Mouse (Mus musculus) gastrocnemius, adult 8-10 months (tissue): ENCODE measurements around the gene Mfn2. TPM values are rescaled to one million over a fixed set of nuclear protein-coding genes. Genes with fewer than 3 reads are reported as not detected.

Experiments used
- DNase-seq, 2 experiments: peaks; one replicate each; pipeline ENCODE4 v3.0.0; 2022; ENCODE audit warnings: low spot score in 2 of 2
- total RNA-seq, 4 experiments: library from RNA; stranded (reverse); gene quantifications; 2 replicates each; pipeline ENCODE4 v1.2.4; 2022

Gene Mfn2
- 100 to 1,000 TPM; 389 to 516 (median 444) TPM for total RNA-seq

- DNase-seq, result peak; percentile 86 to 89
These were observed at the start of gene Mfn2 for GRCm38 (mm10) chr4:147904313-147905089. Gene Mfn2 (minus strand): TSS chr4:147904704.

GRCm38 (mm10) chr4:147953590-147953989 is 49.1 kb upstream of the Mfn2 start:
- DNase-seq, result no peak

DNA sequence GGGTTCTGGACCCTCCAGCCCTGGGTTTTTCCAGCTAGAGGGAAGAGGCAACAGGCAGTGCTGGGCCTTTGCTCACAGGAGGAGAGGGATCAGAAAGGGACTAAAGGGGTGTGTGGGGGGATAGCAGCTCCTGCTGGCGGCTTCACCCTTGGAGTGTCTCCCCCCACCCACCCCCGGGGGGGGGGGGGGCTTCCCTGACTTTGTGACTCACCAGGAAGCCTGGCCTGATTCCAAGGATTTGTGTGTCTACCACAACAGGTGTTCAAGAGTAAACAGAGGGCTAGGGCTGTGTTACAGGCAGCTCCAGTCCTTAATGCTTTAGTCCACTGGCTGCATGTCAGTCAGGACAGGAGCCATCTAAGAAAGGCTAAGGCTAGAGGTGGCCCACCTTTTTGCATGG is 43.0 kb upstream of the Mfn2 start:
- no peak for DNase-seq

GRCm38 (mm10) chr4:147943005-147943404 is 38.5 kb upstream of the Mfn2 start:
- DNase-seq, result no peak

- no peak for DNase-seq
These were observed 36.8 kb upstream of the Mfn2 start for GRCm38 (mm10) chr4:147941045-147942020.

- DNase-seq, result peak; percentile 61 to 74
These were observed 36.1 kb upstream of the Mfn2 start, which contains the start of gene 2510039O18Rik for GRCm38 (mm10) chr4:147940576-147941044. Gene 2510039O18Rik (plus strand): TSS chr4:147940895.

- no peak for DNase-seq
These were observed 35.6 kb upstream of the Mfn2 start for GRCm38 (mm10) chr4:147940111-147940510.

DNA sequence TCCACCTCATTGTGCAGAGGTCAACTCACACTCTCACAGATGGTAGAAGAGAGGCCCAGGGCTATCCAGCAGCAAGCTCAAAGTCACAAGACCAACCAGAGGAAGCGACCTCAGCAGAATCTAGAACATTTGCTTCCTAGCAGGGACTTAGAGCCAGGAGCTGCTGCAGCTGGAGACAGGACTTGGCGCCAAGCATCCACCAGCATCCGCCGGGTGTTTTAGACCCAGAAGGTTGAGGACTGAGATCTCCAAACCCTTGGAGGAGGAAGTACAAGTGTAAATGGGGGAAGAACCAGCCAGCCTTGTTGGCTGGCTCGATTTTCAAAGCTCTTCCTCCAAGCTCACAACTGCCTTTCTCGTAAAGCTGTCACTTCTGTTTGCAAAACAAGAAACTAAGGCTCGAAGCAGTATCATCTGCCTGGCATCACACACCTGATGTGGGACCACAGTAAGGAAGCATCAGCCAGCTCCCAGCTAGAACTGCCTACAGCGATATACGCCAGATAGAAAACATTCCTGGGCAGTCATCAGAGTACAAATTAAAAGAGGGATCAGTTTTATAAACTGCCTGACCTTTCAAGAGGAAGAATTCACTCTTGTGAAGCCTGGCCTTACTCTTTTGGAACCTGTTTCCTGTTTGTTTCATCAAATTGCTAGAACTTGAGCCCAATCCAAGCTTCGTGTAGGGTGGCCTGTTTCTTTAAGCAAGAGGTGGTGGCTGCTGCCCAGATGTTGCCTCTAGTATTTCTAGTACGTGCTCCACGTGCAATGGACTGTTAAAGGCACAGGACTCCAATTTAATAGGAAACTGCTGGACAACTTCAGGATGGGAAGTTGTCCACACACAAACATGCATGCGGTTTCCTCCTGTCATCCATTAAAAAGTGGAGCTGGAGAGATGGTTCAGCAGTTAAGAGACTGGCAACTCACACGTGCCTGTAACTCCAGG is 33.9 kb upstream of the Mfn2 start:
- peak; percentile 41 to 50 for DNase-seq

DNA sequence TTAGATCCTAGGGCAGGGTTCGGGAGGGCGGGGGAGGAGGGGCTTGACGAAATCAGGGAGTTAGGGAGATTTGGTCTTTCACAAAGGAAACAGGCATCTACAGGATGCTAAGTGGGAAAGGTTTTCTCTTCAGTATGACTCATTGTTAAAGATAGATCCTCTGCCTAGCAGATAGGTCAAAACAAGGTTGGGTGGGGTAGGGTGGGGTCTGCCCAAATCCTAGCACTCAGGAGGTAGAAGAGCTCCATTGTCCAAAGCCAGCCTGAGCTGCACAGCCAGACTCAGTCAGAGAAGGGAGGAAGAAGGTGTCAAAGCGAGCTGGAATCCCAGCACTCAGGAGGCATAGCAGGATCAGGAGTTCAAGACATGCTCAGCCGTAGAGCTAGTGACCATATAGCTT is 33.0 kb upstream of the Mfn2 start:
- DNase-seq, result no peak

GRCm38 (mm10) chr4:147937021-147937420 is 32.5 kb upstream of the Mfn2 start:
- DNase-seq, result no peak

- DNase-seq, result peak; percentile 80 to 83
These were observed 31.9 kb upstream of the Mfn2 start, which contains the start of gene Plod1 for GRCm38 (mm10) chr4:147936331-147936954. Gene Plod1 (minus strand): TSS chr4:147936767.

GRCm38 (mm10) chr4:147935904-147936303 is 31.4 kb upstream of the Mfn2 start:
- no peak for DNase-seq

GRCm38 (mm10) chr4:147934611-147935010 is 30.1 kb upstream of the Mfn2 start:
- no peak for DNase-seq

DNA sequence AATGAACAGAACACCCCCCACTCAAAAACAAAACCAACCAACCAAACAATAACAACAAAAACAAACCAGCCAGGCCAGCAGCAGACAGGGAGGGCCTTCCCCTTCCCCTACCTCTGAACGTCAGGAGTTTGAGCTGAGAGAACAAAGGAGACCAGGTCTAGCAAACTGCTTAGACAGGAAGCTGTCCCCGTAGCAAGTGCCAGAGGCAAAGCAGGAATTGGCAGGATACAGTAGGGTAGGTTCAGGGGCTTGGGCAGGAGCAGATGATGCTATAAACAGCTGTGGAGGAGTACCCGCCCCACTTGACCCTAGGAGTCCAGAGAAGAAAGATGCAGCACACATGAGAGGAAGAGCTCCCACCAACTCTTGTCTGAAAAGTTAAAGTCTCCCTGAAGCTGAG is 29.6 kb upstream of the Mfn2 start:
- no peak for DNase-seq

DNA sequence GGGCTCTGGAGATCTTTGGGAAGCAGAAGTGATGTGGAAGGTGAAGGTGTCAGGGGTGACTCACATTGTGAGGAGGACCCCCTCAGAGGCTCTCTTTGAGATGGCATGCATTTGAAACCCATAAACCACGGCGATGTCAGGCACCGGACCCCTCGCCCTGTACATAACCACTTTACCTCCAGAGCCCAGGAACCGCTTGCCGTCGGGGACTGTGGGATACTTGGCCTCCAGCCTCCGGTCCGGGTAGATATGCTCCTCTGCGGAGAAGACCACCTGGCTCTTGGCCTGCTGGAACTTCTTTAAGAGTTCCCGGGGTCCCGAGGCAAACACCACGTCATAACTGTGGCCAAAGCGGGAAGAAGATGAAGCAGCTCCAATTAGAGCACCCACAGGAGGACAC is 26.4 kb upstream of the Mfn2 start:
- no peak for DNase-seq

GRCm38 (mm10) chr4:147928540-147928939 is 24.0 kb upstream of the Mfn2 start:
- DNase-seq, result no peak

DNA sequence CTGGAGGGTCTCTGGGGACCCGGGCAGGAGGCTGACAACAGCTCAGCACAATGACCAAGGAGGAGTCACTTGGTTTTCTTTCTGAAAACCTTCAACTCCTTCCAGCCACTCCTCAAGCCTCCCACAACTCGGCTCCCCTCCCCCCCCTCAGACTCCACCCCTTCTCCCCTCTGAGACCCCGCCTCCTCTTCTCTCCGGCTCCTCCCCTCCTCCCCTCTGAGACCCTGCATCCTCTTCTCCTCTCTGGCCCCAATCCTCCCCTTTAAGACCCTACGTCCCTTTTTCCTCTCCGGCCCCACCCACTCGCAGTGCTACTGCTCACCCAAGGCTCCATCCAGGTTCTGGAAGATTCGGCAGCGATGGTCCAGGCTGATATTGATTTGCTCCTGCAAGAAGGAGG is 23.6 kb upstream of the Mfn2 start:
- no peak for DNase-seq

DNA sequence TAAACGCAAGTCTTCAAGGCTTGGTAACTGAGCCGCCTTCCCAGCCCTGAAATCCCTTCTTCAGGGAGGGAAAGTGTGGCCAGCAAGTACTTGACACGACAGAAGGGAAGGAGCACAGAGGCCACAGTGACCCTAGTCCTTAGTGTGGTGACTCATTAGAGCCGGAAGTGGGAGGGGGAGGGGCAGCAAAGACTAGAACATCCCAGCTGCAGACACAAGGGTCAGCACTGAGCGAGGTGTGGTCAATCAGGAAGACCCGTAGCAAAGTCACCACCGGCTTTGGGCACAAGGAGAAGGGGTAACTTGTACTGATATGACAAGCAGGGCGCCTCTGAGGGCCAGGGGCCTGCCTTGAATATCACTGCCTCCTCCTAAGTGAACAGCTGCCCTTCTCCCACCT is 23.2 kb upstream of the Mfn2 start:
- DNase-seq, result peak; percentile 40

GRCm38 (mm10) chr4:147922341-147922740 is 17.8 kb upstream of the Mfn2 start:
- no peak for DNase-seq

GRCm38 (mm10) chr4:147920973-147921372 is 16.5 kb upstream of the Mfn2 start:
- no peak for DNase-seq
